Mouse (Mus musculus): Measurements from ENCODE around the gene Ap3s2.

DNA sequence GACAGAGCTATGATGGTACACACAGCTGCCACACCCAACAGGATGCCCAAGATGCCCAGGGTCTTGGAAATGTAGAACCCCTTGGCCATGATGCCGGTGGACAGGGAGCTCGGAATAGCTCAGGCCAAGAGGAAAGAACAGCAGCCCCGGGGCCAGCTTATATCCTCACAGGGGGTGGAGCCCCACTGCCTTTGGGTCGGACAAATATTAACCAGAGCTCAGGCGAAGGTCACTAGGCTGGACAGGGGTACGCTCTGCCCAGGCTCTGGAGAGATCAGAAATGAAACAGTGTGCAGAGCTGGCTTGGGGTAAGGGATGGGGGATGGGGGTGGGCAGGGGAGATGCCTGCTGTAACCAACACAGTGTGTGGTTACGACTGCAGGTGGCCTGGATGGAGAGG is 78.3 kb downstream of the Ap3s2 start:
- TF ChIP-seq POLR2A (IDR thresholded peaks at IDR 0.05; ENCODE audit: borderline replicate concordance, low read depth, low read length) (no peak), CTCF (IDR thresholded peaks at IDR 0.05; ENCODE audit: low read depth, low read length) (no peak)
